Mouse (Mus musculus) ES-Bruce4 (cell line): Measurements from ENCODE around the gene Dcdc2b.

Experiments used
- CTCF ChIP-seq: IDR thresholded peaks from one replicate; pipeline ENCODE4 v1.8.1; 2011; ENCODE audit warnings: low read depth, low read length
- POLR2A ChIP-seq: IDR thresholded peaks from one replicate; pipeline ENCODE4 v1.8.1; 2011; ENCODE audit warnings: low read length; ENCODE audit not compliant: insufficient read depth

GRCm38 (mm10) chr4:129623681-129624091 lies 9.6 kb upstream of the Dcdc2b start, which contains the start of gene Ccdc28b:
- TF ChIP-seq CTCF (no peak), POLR2A (no peak)
